Mouse (Mus musculus): Measurements from ENCODE around the gene Chuk. TPM values are rescaled to one million over a fixed set of nuclear protein-coding genes. Genes with fewer than 3 reads are reported as not detected.
A peak's percentile ranks its signal among the peaks of the same experiment; 100 is the strongest.

Gene Chuk
- polyA plus RNA-seq, 1 experiment from 2014 or later, result 29.6 TPM

GRCm38 (mm10) chr19:44042121-44042520, 65.2 kb downstream of the Chuk start:
- WGBS (ENCODE audit: insufficient replicate concordance), result 72% methylated on average over 5 of the region's 5 CpGs
- DNase-seq (no peak), ATAC-seq (no peak)
- Histone ChIP-seq H3K36me3 (replicated peaks; ENCODE audit: insufficient read depth, low read length) (peaks cover 36% of the 10 kb centered on the region), H3K27ac (ENCODE audit: low read depth) (no peak overlapping the region), H3K9me3 (ENCODE audit: low read length) (no peaks in the 10 kb centered on the region), H3K27me3 (ENCODE audit: insufficient read depth, low read length) (no peaks in the 10 kb centered on the region), H3K4me2 (ENCODE audit: low read depth, low read length) (no peak overlapping the region), H3K4me3 (ENCODE audit: low read depth, low read length) (no peak overlapping the region), H3K9ac (replicated peaks) (no peak overlapping the region), H3K4me1 (ENCODE audit: insufficient read depth) (peaks cover 4% of the 10 kb centered on the region; the same call in 1 of the 2 replicates)
- TF ChIP-seq EP300 (IDR thresholded peaks at IDR 0.05; ENCODE audit: low read depth), result no peak
- no peak for TF ChIP-seq CTCF (IDR thresholded peaks at IDR 0.05; ENCODE audit: low read depth)

- Histone ChIP-seq H3K27me3 (ENCODE audit: insufficient read depth, low read length) (no peaks in the 10 kb centered on the region), H3K27ac (ENCODE audit: low read depth) (no peak overlapping the region), H3K4me3 (ENCODE audit: low read depth, low read length) (no peak overlapping the region), H3K36me3 (replicated peaks; ENCODE audit: insufficient read depth, low read length) (peaks cover 17% of the 10 kb centered on the region), H3K4me2 (ENCODE audit: low read depth, low read length) (no peak overlapping the region), H3K9me3 (ENCODE audit: low read length) (no peaks in the 10 kb centered on the region), H3K4me1 (ENCODE audit: insufficient read depth) (peaks cover 4% of the 10 kb centered on the region; the same call in 1 of the 2 replicates), H3K9ac (replicated peaks) (no peak overlapping the region)
- no peak for TF ChIP-seq CTCF (IDR thresholded peaks at IDR 0.05; ENCODE audit: low read depth)
- TF ChIP-seq EP300 (IDR thresholded peaks at IDR 0.05; ENCODE audit: low read depth), result no peak
- DNase-seq (no peak), ATAC-seq (no peak)
- 78% methylated on average over 5 of the region's 5 CpGs for WGBS (ENCODE audit: insufficient replicate concordance)
Measured at GRCm38 (mm10) chr19:44033396-44033795, 73.9 kb downstream of the Chuk start.

- no peak overlapping the region for H3K9ac ChIP-seq (replicated peaks)
- peaks cover 15% of the 10 kb centered on the region; the same call in 1 of the 2 replicates for H3K36me3 ChIP-seq (replicated peaks; ENCODE audit: insufficient read depth, low read length)
- H3K4me2 ChIP-seq (ENCODE audit: low read depth, low read length), result no peak overlapping the region
- no peak for TF ChIP-seq EP300 (IDR thresholded peaks at IDR 0.05; ENCODE audit: low read depth)
- TF ChIP-seq CTCF (IDR thresholded peaks at IDR 0.05; ENCODE audit: low read depth), result no peak
- ATAC-seq (no peak), DNase-seq (no peak)
- peaks cover 4% of the 10 kb centered on the region; the same call in 1 of the 2 replicates for H3K4me1 ChIP-seq (ENCODE audit: insufficient read depth)
- H3K27me3 ChIP-seq (ENCODE audit: insufficient read depth, low read length), result no peaks in the 10 kb centered on the region
- WGBS (ENCODE audit: insufficient replicate concordance), result 71% methylated on average over 11 of the region's 11 CpGs
- H3K27ac ChIP-seq (ENCODE audit: low read depth), result no peak overlapping the region
- H3K9me3 ChIP-seq (ENCODE audit: low read length), result no peaks in the 10 kb centered on the region
- H3K4me3 ChIP-seq (ENCODE audit: low read depth, low read length), result no peak overlapping the region
Measured at GRCm38 (mm10) chr19:44032046-44032744, 75.1 kb downstream of the Chuk start.

- 68% methylated on average over 5 of the region's 5 CpGs for WGBS (ENCODE audit: insufficient replicate concordance)
- peaks cover 4% of the 10 kb centered on the region; the same call in 1 of the 2 replicates for H3K4me1 ChIP-seq (ENCODE audit: insufficient read depth)
- no peak overlapping the region for H3K27ac ChIP-seq (ENCODE audit: low read depth)
- H3K27me3 ChIP-seq (ENCODE audit: insufficient read depth, low read length), result no peaks in the 10 kb centered on the region
- H3K9me3 ChIP-seq (ENCODE audit: low read length), result no peaks in the 10 kb centered on the region
- H3K4me3 ChIP-seq (ENCODE audit: low read depth, low read length), result no peak overlapping the region
- H3K4me2 ChIP-seq (ENCODE audit: low read depth, low read length), result no peak overlapping the region
- ATAC-seq (no peak; the same call in 1 of the 2 replicates), DNase-seq (no peak)
- no peak overlapping the region for H3K9ac ChIP-seq (replicated peaks)
- H3K36me3 ChIP-seq (replicated peaks; ENCODE audit: insufficient read depth, low read length), result no peaks in the 10 kb centered on the region; the same call in 1 of the 2 replicates
- TF ChIP-seq CTCF (IDR thresholded peaks at IDR 0.05; ENCODE audit: low read depth), result no peak
- TF ChIP-seq EP300 (IDR thresholded peaks at IDR 0.05; ENCODE audit: low read depth), result no peak
Measured at GRCm38 (mm10) chr19:44030024-44030423, 77.3 kb downstream of the Chuk start.

GRCm38 (mm10) chr19:44028972-44029371, 78.3 kb downstream of the Chuk start, which contains the start of gene Cyp2c23:
Cyp2c23 (minus strand) TSS chr19:44029208.
- DNase-seq, result peak; percentile 40
- WGBS (ENCODE audit: insufficient replicate concordance), result 61% methylated on average over 8 of the region's 8 CpGs
- Histone ChIP-seq H3K4me3 (ENCODE audit: low read depth, low read length) (peak within 1 kb of the TSS; percentile 26; the same call in 1 of the 2 replicates), H3K9me3 (ENCODE audit: low read length) (no peaks in the 10 kb centered on the region), H3K4me1 (ENCODE audit: insufficient read depth) (peaks cover 4% of the 10 kb centered on the region), H3K9ac (replicated peaks) (peak within 1 kb of the TSS; percentile 30), H3K27ac (ENCODE audit: low read depth) (peak within 1 kb of the TSS; percentile 51; the same call in 1 of the 2 replicates), H3K36me3 (replicated peaks; ENCODE audit: insufficient read depth, low read length) (no peaks in the 10 kb centered on the region), H3K4me2 (ENCODE audit: low read depth, low read length) (peak within 1 kb of the TSS; percentile 47; the same call in 1 of the 2 replicates), H3K27me3 (ENCODE audit: insufficient read depth, low read length) (no peaks in the 10 kb centered on the region)
- no peak for TF ChIP-seq CTCF (IDR thresholded peaks at IDR 0.05; ENCODE audit: low read depth)
- ATAC-seq, result peak; percentile 47; the same call in 1 of the 2 replicates

GRCm38 (mm10) chr19:44026956-44027530, 80.2 kb downstream of the Chuk start:
- TF ChIP-seq EP300 (IDR thresholded peaks at IDR 0.05; ENCODE audit: low read depth) (no peak), CTCF (IDR thresholded peaks at IDR 0.05; ENCODE audit: low read depth) (no peak)
- DNase-seq, result no peak
- 65% methylated on average over 8 of the region's 8 CpGs for WGBS (ENCODE audit: insufficient replicate concordance)

More at GRCm38 (mm10) chr19:44026956-44027530, 80.2 kb downstream of the Chuk start:
- ATAC-seq, result no peak
- H3K36me3 ChIP-seq (replicated peaks; ENCODE audit: insufficient read depth, low read length), result no peaks in the 10 kb centered on the region
- H3K27ac ChIP-seq (ENCODE audit: low read depth), result no peak overlapping the region
- no peaks in the 10 kb centered on the region for H3K27me3 ChIP-seq (ENCODE audit: insufficient read depth, low read length)
- no peak overlapping the region for H3K4me2 ChIP-seq (ENCODE audit: low read depth, low read length)
- peaks cover 4% of the 10 kb centered on the region for H3K4me1 ChIP-seq (ENCODE audit: insufficient read depth)
- no peaks in the 10 kb centered on the region for H3K9me3 ChIP-seq (ENCODE audit: low read length)
- H3K9ac ChIP-seq (replicated peaks), result no peak overlapping the region
- H3K4me3 ChIP-seq (ENCODE audit: low read depth, low read length), result no peak overlapping the region
